Mouse (Mus musculus) bone marrow, adult 2 months (tissue): ENCODE results near the gene Carmil1.

Experiments used
- CTCF ChIP-seq: fragments of 200-500 bp; IDR thresholded peaks from 2 replicates; pipeline ENCODE4 v1.5.1; 2011; ENCODE audit warnings: low read length, control low read depth; ENCODE audit not compliant: control insufficient read depth, insufficient read depth
- POLR2A ChIP-seq: fragments of 200-500 bp; IDR thresholded peaks from 2 replicates; pipeline ENCODE4 v1.6.1; 2011; ENCODE audit warnings: low read depth, mild to moderate bottlenecking, control low read depth, low read length, borderline replicate concordance; ENCODE audit not compliant: control insufficient read depth

DNA sequence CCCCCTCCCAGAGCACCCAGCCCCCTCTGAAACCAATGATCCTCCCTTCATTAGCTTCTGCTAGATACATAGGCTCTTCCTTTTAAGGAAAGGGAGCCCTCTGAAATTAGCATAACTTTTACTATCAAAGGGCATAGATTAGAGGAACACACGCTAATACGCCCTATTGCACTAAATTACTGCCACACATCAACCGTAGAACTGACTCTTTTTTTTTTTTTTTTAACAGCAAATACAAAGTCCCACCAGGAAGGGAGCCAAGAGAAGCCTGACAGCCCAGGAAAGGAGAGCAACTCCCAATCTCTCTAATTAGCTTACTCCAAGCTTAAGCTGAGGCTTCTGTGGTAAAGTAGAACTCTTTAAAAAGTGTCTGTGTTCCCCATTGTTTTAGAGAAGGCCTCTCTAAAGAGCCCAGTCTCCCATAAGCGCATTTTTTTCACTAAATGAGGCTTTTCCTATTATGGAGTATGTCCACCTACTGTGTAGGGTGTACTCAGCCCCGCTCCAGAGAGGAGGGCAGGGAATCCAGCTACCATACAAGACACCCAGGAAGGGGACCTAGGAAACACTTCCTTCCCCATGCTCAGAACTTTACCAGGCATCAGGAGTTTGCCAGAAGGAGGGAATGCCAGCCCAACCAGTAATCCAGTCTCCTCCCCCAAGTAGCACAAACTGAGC lies 38.0 kb downstream of the Carmil1 start:
- TF ChIP-seq CTCF (no peak), POLR2A (no peak)
